Mouse (Mus musculus) C2C12 (cell line): ENCODE results near the gene Gtpbp4.

Experiments
- CEBPB ChIP-seq: IDR thresholded peaks from one replicate; pipeline ENCODE4 v1.6.1; 2011; ENCODE audit warnings: low read depth, mild to moderate bottlenecking, control low read depth, moderate library complexity
- CTCF ChIP-seq: IDR thresholded peaks from one replicate; pipeline ENCODE4 v1.5.1; 2011; ENCODE audit not compliant: control insufficient read depth, insufficient read depth, insufficient read length

GRCm38 (mm10) chr13:9021556-9021955, 25.7 kb upstream of the Gtpbp4 start:
- TF ChIP-seq CTCF (no peak), CEBPB (no peak)
